Mouse (Mus musculus) midbrain, postnatal 0 days (tissue): Measurements from ENCODE around the gene Pde4b. TPM values are rescaled to one million over a fixed set of nuclear protein-coding genes. Genes with fewer than 3 reads are reported as not detected.

ENCODE experiments used
- ATAC-seq: fragments of 200-750 bp; cut with Nextera tagmentation; 2 replicates; pipeline ENCODE4 v1.8.0; 2017; ENCODE audit warnings: moderate number of reproducible peaks, mild to moderate bottlenecking, moderate TSS enrichment, moderate library complexity; ENCODE audit not compliant: low FRiP score
- DNase-seq: peaks from one replicate; pipeline ENCODE4 v3.0.0-alpha.2; 2015; ENCODE audit warnings: low spot score
- H3K27ac ChIP-seq: fragments of 300-500 bp; sonication (generic); 2 replicates; pipeline ENCODE4 v1.5.1; 2014; ENCODE audit warnings: low read depth, mild to moderate bottlenecking, low read length, mixed read lengths
- H3K27me3 ChIP-seq: fragments of 300-500 bp; sonication (generic); 2 replicates; pipeline ENCODE4 v1.6.1; 2014; ENCODE audit warnings: low read length, control low read depth, mixed read lengths; ENCODE audit not compliant: insufficient read depth
- H3K36me3 ChIP-seq: fragments of 300-500 bp; sonication (generic); 2 replicates; pipeline ENCODE4 v1.6.1; 2014; ENCODE audit warnings: low read length, control low read depth, mixed read lengths; ENCODE audit not compliant: insufficient read depth
- H3K4me1 ChIP-seq: fragments of 300-500 bp; sonication (generic); 2 replicates; pipeline ENCODE4 v1.6.1; 2014; ENCODE audit warnings: mild to moderate bottlenecking, control low read depth, antibody characterized with exemption, low read length, mixed read lengths; ENCODE audit not compliant: insufficient read depth
- H3K4me2 ChIP-seq: fragments of 300-500 bp; sonication (generic); 2 replicates; pipeline ENCODE4 v1.6.1; 2014; ENCODE audit warnings: low read depth, mild to moderate bottlenecking, low read length, mixed read lengths; ENCODE audit not compliant: poor library complexity, severe bottlenecking
- H3K4me3 ChIP-seq: fragments of 300-500 bp; sonication (generic); 2 replicates; pipeline ENCODE4 v1.5.1; 2014; ENCODE audit warnings: low read depth, mild to moderate bottlenecking, low read length, moderate library complexity
- H3K9ac ChIP-seq: fragments of 300-500 bp; sonication (generic); replicated peaks from 2 replicates; pipeline ENCODE4 v1.6.1; 2014; ENCODE audit warnings: mild to moderate bottlenecking, low read length, moderate library complexity, mixed read lengths; ENCODE audit not compliant: poor library complexity, severe bottlenecking
- H3K9me3 ChIP-seq: fragments of 300-500 bp; sonication (generic); 2 replicates; pipeline ENCODE4 v1.6.1; 2016; ENCODE audit warnings: low read length, control low read depth
- CTCF ChIP-seq: IDR thresholded peaks from 2 replicates; pipeline ENCODE4 v1.5.1; 2016; ENCODE audit warnings: antibody characterized with exemption, mild to moderate bottlenecking
- WGBS: fragments of 180-500 bp; shearing (Covaris S2); extraction: QIAGEN DNeasy Blood & Tissue Kit; methylation state at CpG from one replicate; pipeline ENCODE4 v1.1.7; 2014; 5-methylcytosine and 5-hydroxymethylcytosine counted together
- polyA plus RNA-seq: library from polyadenylated mRNA; unstranded; fragments of >200 nt; fragmentation: Nextera tagmentation; extraction: Ambion mirVana; gene quantifications from 2 replicates; pipeline ENCODE4 v1.2.1, GENCODE M21; 2015
- total RNA-seq: library from RNA; depleted of rRNA; stranded (reverse); fragments of >200 nt; gene quantifications from 2 replicates; pipeline ENCODE4 v1.2.3, GENCODE M21; 2014

Gene Pde4b
- total and polyA plus RNA-seq, 2 experiments from 2014 or later, result 65.5 to 90.1 TPM

- Histone ChIP-seq H3K36me3 (no peaks in the 10 kb centered on the region), H3K4me2 (no peak overlapping the region), H3K4me1 (peaks cover 6% of the 10 kb centered on the region; the same call in 1 of the 2 replicates), H3K9ac (no peak overlapping the region), H3K27ac (no peak overlapping the region), H3K4me3 (no peak overlapping the region), H3K27me3 (no peaks in the 10 kb centered on the region), H3K9me3 (no peaks in the 10 kb centered on the region)
- DNase-seq, result no peak
- no peak for TF ChIP-seq CTCF
- ATAC-seq, result no peak
- 69% methylated on average over 3 of the region's 3 CpGs for WGBS
Measured at GRCm38 (mm10) chr4:102514972-102515835, 427.9 kb downstream of the Pde4b start.

DNA sequence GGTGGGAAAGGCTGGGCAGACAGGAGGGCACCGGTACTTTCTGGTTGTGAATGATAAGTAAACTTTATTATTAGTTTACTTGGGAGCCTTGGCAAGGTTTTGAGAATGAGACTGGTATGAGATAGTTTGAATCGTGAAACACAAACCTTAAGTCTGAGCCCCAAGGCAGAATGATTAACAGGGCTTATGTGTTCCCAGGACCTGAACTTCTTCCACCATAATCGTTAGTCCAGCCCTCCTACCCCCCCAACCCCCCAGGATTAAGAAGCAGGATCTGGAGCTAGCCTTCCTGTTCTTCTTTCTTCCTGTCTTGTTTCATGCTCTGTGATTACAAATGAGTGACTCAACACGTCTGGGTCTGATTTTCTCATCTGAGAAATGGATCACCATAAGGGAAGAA, 429.1 kb downstream of the Pde4b start:
- H3K36me3 ChIP-seq, result no peaks in the 10 kb centered on the region
- H3K9ac ChIP-seq, result no peak overlapping the region
- peaks cover 4% of the 10 kb centered on the region; the same call in 1 of the 2 replicates for H3K4me1 ChIP-seq
- no peak overlapping the region for H3K27ac ChIP-seq
- WGBS, result 68% methylated on average over 4 of the region's 4 CpGs
- ATAC-seq (no peak), DNase-seq (no peak)
- TF ChIP-seq CTCF, result no peak
- no peaks in the 10 kb centered on the region for H3K27me3 ChIP-seq
- H3K4me3 ChIP-seq, result no peak overlapping the region
- H3K9me3 ChIP-seq, result no peaks in the 10 kb centered on the region
- H3K4me2 ChIP-seq, result no peak overlapping the region

DNA sequence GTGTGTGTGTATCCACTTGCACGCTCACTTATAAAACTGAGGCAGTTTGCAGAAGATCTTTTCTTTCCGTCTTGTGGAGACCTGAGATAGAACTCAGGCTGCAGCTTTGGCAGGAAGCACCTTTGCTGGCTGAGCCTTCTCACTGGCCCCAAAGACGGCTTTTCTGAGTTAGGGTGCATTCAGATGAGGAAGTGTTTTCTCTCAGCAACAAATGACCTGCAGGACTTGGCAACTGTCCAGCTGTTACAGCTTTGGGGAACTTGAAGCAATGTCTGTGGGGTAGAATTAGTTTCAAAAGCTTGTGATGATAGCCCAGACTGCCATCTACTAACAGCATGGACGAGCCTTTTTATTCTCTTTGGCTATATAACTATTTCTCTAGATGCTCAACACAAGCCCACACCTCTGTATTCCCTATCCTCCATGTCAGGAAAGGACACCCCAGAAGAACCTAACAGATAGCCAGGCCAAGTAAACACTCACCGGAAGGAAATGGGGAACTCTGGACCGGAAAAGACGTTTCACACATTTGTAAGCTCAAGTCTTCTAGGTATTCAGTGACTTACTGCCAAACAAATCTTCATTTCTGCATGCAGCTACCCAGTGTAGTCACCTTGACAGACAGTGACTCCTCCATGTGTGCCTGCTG, 429.8 kb downstream of the Pde4b start:
- no peak overlapping the region for H3K4me3 ChIP-seq
- DNase-seq (peak; percentile 57), ATAC-seq (no peak)
- H3K4me2 ChIP-seq, result no peak overlapping the region
- no peaks in the 10 kb centered on the region for H3K36me3 ChIP-seq
- H3K27ac ChIP-seq, result no peak overlapping the region
- 68% methylated on average over 7 of the region's 7 CpGs for WGBS
- TF ChIP-seq CTCF, result no peak
- no peaks in the 10 kb centered on the region for H3K4me1 ChIP-seq
- no peaks in the 10 kb centered on the region for H3K27me3 ChIP-seq
- H3K9me3 ChIP-seq, result no peaks in the 10 kb centered on the region
- H3K9ac ChIP-seq, result no peak overlapping the region

DNA sequence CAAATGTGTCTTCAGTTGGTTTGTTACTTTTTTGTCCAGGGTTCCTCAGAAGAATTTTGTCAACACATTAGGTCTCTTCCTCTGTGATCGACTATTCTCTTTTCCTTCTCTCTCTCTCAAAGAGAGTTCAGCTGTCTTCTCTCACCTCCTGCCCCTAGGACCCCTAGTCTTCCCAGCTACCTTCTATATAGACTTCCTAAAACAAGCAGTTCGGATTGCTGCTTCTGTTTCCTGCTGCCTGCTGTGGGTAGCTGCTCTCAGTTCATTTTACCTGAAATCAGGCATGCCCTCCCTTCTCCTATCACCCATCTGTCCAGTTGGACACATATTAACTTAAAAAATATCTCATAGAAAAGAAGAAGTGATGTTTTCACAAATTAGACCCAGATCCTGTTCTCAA, 430.3 kb downstream of the Pde4b start:
- H3K27me3 ChIP-seq, result no peaks in the 10 kb centered on the region
- no peak overlapping the region for H3K4me3 ChIP-seq
- no peak overlapping the region for H3K9ac ChIP-seq
- no peak for TF ChIP-seq CTCF
- DNase-seq, result no peak
- no peak overlapping the region for H3K27ac ChIP-seq
- ATAC-seq, result no peak
- H3K36me3 ChIP-seq, result no peaks in the 10 kb centered on the region
- WGBS, result 82% methylated on average over 2 of the region's 2 CpGs
- H3K4me1 ChIP-seq, result no peaks in the 10 kb centered on the region
- H3K4me2 ChIP-seq, result no peak overlapping the region
- no peaks in the 10 kb centered on the region for H3K9me3 ChIP-seq

GRCm38 (mm10) chr4:102518341-102518740, 431.0 kb downstream of the Pde4b start:
- DNase-seq, result no peak
- no peak for ATAC-seq
- Histone ChIP-seq H3K4me3 (no peak overlapping the region), H3K4me1 (no peaks in the 10 kb centered on the region), H3K27ac (no peak overlapping the region), H3K27me3 (no peaks in the 10 kb centered on the region), H3K9me3 (no peaks in the 10 kb centered on the region), H3K9ac (no peak overlapping the region), H3K4me2 (no peak overlapping the region), H3K36me3 (no peaks in the 10 kb centered on the region)
- WGBS, result 92% methylated on average over 2 of the region's 2 CpGs
- no peak for TF ChIP-seq CTCF

GRCm38 (mm10) chr4:102520669-102521261, 433.4 kb downstream of the Pde4b start:
- ATAC-seq, result no peak
- H3K36me3 ChIP-seq, result no peaks in the 10 kb centered on the region

More at GRCm38 (mm10) chr4:102520669-102521261, 433.4 kb downstream of the Pde4b start:
- TF ChIP-seq CTCF, result no peak
- H3K9ac ChIP-seq, result no peak overlapping the region
- 81% methylated on average over 8 of the region's 8 CpGs for WGBS
- H3K4me3 ChIP-seq, result no peak overlapping the region
- no peak overlapping the region for H3K27ac ChIP-seq
- H3K4me2 ChIP-seq, result no peak overlapping the region
- H3K4me1 ChIP-seq, result no peaks in the 10 kb centered on the region
- no peaks in the 10 kb centered on the region for H3K27me3 ChIP-seq
- DNase-seq, result no peak
- H3K9me3 ChIP-seq, result no peaks in the 10 kb centered on the region
